ENCODE assay signal across 8 mouse cellular contexts in genomic region chr1:182517677-182518011, GRCm38 (mm10). TPM values are rescaled to one million over a fixed set of nuclear protein-coding genes. Genes with fewer than 3 reads are reported as not detected.
A peak's percentile ranks its signal among the peaks of the same experiment; 100 is the strongest.
DNase-seq lines count a peak whose midpoint lies in the region; ATAC-seq and TF ChIP-seq lines count a peak whose summit lies in the region.

No protein-coding gene starts in this region.

- no peaks in the 10 kb centered on the region for H3K27me3 ChIP-seq in heart, postnatal 0 days (ENCODE audit: control insufficient read depth, insufficient read depth, low read length)
- H3K27me3 ChIP-seq in MEL (ENCODE audit: control insufficient read depth in 1 of 2, insufficient read depth in 2 of 2, low read length in 2 of 2): no peaks in the 10 kb centered on the region
- peaks cover 13% of the 10 kb centered on the region for H3K27me3 ChIP-seq in hindbrain, embryonic 12.5 days
- peaks cover 40% of the 10 kb centered on the region for H3K27me3 ChIP-seq in midbrain, embryonic 12.5 days

- TF ChIP-seq EP300 in heart, postnatal 0 days (IDR thresholded peaks at IDR 0.05; ENCODE audit: low read depth): no peak
- TF ChIP-seq EP300 in MEL (IDR thresholded peaks at IDR 0.05; ENCODE audit: low read depth in 1 of 2, low read length in 2 of 2): no peak

- peak overlapping the region; percentile 90 for H3K27ac ChIP-seq in heart, postnatal 0 days (ENCODE audit: low read depth)
- 0 out of 2 replicates have a peak overlapping the region, but pooled peaks have one; percentile 5 for H3K27ac ChIP-seq in MEL (ENCODE audit: control insufficient read depth, low read depth, low read length)
- no peak overlapping the region for H3K27ac ChIP-seq in hindbrain, embryonic 12.5 days
- peak overlapping the region; percentile 86; the same call in 1 of the 2 replicates for H3K27ac ChIP-seq in midbrain, embryonic 12.5 days (replicated peaks)

- no peak for TF ChIP-seq RAD21 in MEL (IDR thresholded peaks at IDR 0.05; ENCODE audit: low read depth, low read length)

- no peak for DNase-seq in heart, postnatal 0 days (ENCODE audit: low spot score)
- DNase-seq in heart, postnatal 10 days: no peak
- no peak for DNase-seq in MEL (ENCODE audit: low read depth, low spot score)
- DNase-seq in cerebellum, postnatal 4 days (ENCODE audit: low spot score in 2 of 2): no peak
- no peak for DNase-seq in cerebellum, adult 11-12 months
- DNase-seq in lung, postnatal 36 days: no peak

- peak overlapping the region; percentile 93 for H3K9ac ChIP-seq in heart, postnatal 0 days (replicated peaks; ENCODE audit: low read depth, low read length)
- H3K9ac ChIP-seq in MEL (ENCODE audit: control insufficient read depth, low read depth, low read length, poor library complexity, severe bottlenecking): peak overlapping the region; percentile 86
- H3K9ac ChIP-seq in hindbrain, embryonic 12.5 days: peak overlapping the region; percentile 87
- H3K9ac ChIP-seq in midbrain, embryonic 12.5 days (replicated peaks): peak overlapping the region; percentile 92

- no peak for TF ChIP-seq CTCF in heart, postnatal 0 days (IDR thresholded peaks at IDR 0.05; ENCODE audit: low read depth)
- no peak for TF ChIP-seq CTCF in MEL (IDR thresholded peaks at IDR 0.05 in 2 of 3, conservative IDR thresholded peaks at IDR 0.05 in 1 of 3; ENCODE audit: control insufficient read depth in 1 of 3, insufficient read depth in 1 of 3, low read depth in 2 of 3, low read length in 3 of 3, poor library complexity in 1 of 3, severe bottlenecking in 1 of 3)

- peak overlapping the region; percentile 85 for H3K4me3 ChIP-seq in heart, postnatal 0 days (ENCODE audit: low read depth, low read length)
- H3K4me3 ChIP-seq in MEL (ENCODE audit: control insufficient read depth in 1 of 2, insufficient read depth in 1 of 2, low read depth in 2 of 2, low read length in 2 of 2): peak overlapping the region; percentile 78 to 95
- H3K4me3 ChIP-seq in hindbrain, embryonic 12.5 days: peak overlapping the region; percentile 85
- H3K4me3 ChIP-seq in midbrain, embryonic 12.5 days: peak overlapping the region; percentile 83

- peaks cover 54% of the 10 kb centered on the region for H3K4me1 ChIP-seq in heart, postnatal 0 days (ENCODE audit: control insufficient read depth, insufficient read depth)
- H3K4me1 ChIP-seq in MEL (ENCODE audit: control insufficient read depth in 1 of 2, insufficient read depth in 2 of 2, low read length in 2 of 2): peaks cover 26 to 75% of the 10 kb centered on the region in 2 experiments
- H3K4me1 ChIP-seq in hindbrain, embryonic 12.5 days: peaks cover 26% of the 10 kb centered on the region
- peaks cover 18% of the 10 kb centered on the region for H3K4me1 ChIP-seq in midbrain, embryonic 12.5 days

- intact Hi-C loops in heart, postnatal 10 days (cut with DNase I): loop anchor here (1.0 kb wide), 3 partner anchors 17 to 27 kb away; no protein-coding TSS in a partner anchor

- no peak for TF ChIP-seq POLR2A in MEL (IDR thresholded peaks at IDR 0.05; ENCODE audit: control insufficient read depth in 1 of 2, insufficient read depth in 1 of 2, low read depth in 1 of 2, low read length in 2 of 2, poor library complexity in 1 of 2)

- 2% methylated on average over 10 of the region's 10 CpGs for WGBS in heart, postnatal 0 days
- WGBS in hindbrain, embryonic 12.5 days: 2% methylated on average over 10 of the region's 10 CpGs
- under 1% methylated on average over 10 of the region's 10 CpGs for WGBS in midbrain, embryonic 12.5 days

- H3K9me3 ChIP-seq in heart, postnatal 0 days (replicated peaks; ENCODE audit: control insufficient read depth, low read length): no peaks in the 10 kb centered on the region
- no peaks in the 10 kb centered on the region for H3K9me3 ChIP-seq in MEL (replicated peaks; ENCODE audit: insufficient read depth, low read length)
- no peaks in the 10 kb centered on the region for H3K9me3 ChIP-seq in hindbrain, embryonic 12.5 days (replicated peaks)
- no peaks in the 10 kb centered on the region for H3K9me3 ChIP-seq in midbrain, embryonic 12.5 days

- H3K79me2 ChIP-seq in MEL (ENCODE audit: control insufficient read depth, insufficient read depth, low read length, poor library complexity): peaks cover 7% of the 10 kb centered on the region; the same call in 1 of the 2 replicates

- peak; percentile 11; the same call in 1 of the 2 replicates for ATAC-seq in heart, postnatal 0 days (ENCODE audit: insufficient read depth, low read depth)
- peak; percentile 49 for ATAC-seq in hindbrain, embryonic 12.5 days (ENCODE audit: low FRiP score)
- no peak for ATAC-seq in midbrain, embryonic 12.5 days (ENCODE audit: low FRiP score, low read depth)

- 0 out of 2 replicates have a peak, but pooled peaks cover 4% of the 10 kb centered on the region for H3K36me3 ChIP-seq in heart, postnatal 0 days (replicated peaks; ENCODE audit: control insufficient read depth, insufficient read depth, low read length)
- peaks cover 0 to 48% of the 10 kb centered on the region in 2 experiments; a peak in 2 of 4 replicates for H3K36me3 ChIP-seq in MEL (ENCODE audit: control insufficient read depth in 1 of 2, insufficient read depth in 2 of 2, low read length in 2 of 2)
- no peaks in the 10 kb centered on the region for H3K36me3 ChIP-seq in hindbrain, embryonic 12.5 days
- peaks cover 6% of the 10 kb centered on the region; the same call in 1 of the 2 replicates for H3K36me3 ChIP-seq in midbrain, embryonic 12.5 days

- peak overlapping the region; percentile 89 for H3K4me2 ChIP-seq in heart, postnatal 0 days (ENCODE audit: low read depth, low read length)
- H3K4me2 ChIP-seq in hindbrain, embryonic 12.5 days (replicated peaks): peak overlapping the region; percentile 79
- peak overlapping the region; percentile 69 for H3K4me2 ChIP-seq in midbrain, embryonic 12.5 days (replicated peaks)

TF ChIP-seq in MEL, 35 proteins besides CTCF, POLR2A, EP300 and RAD21:
- no peak for TF ChIP-seq TAL1 (IDR thresholded peaks at IDR 0.05; ENCODE audit: low read length)
- 0 out of 2 replicates have a peak, but pooled peaks have one; percentile 10 for TF ChIP-seq MXI1 (IDR thresholded peaks at IDR 0.05; ENCODE audit: low read depth, low read length)
- 0 out of 2 replicates have a peak, but pooled peaks have one; percentile 11 for TF ChIP-seq SIN3A (IDR thresholded peaks at IDR 0.05; ENCODE audit: low read length)
- no peak for TF ChIP-seq SMC3 (IDR thresholded peaks at IDR 0.05; ENCODE audit: low read depth, low read length)
- TF ChIP-seq GATA1 (IDR thresholded peaks at IDR 0.05; ENCODE audit: low read depth, low read length): no peak

RNA-seq across cellular contexts. Expression of gene Capn2, which starts 0.2 kb away (rescaled TPM):
- 71.2 and 85.4 TPM in 2 replicates for total RNA-seq in heart, postnatal 0 days (2014; rRNA removed; ENCODE audit: low replicate concordance)
- 56.8 and 62.6 TPM in 2 replicates for polyA plus RNA-seq in heart, postnatal 0 days (2015; fragmentation: Nextera tagmentation; extraction: Ambion mirVana)
- 10 to 100 TPM; 87.8 to 91.2 TPM for total RNA-seq in heart, postnatal 10 days (2021)
- total RNA-seq in MEL (2012; rRNA removed): 10.6 and 13.6 TPM in 2 replicates
- polyA plus RNA-seq in MEL (2012; ENCODE audit: insufficient read depth in 1 of 2, insufficient read length in 2 of 2, low read depth in 1 of 2, low replicate concordance in 2 of 2, missing spikeins in 1 of 2): 10 to 100 TPM in 1 of 2 experiments, not detected in 1; 19.3 TPM
- polyA plus RNA-seq in hindbrain, embryonic 12.5 days (2016; fragmentation: Nextera tagmentation; extraction: Ambion mirVana): 136 and 138 TPM in 2 replicates
- polyA plus RNA-seq in midbrain, embryonic 12.5 days (2016; fragmentation: Nextera tagmentation; extraction: Ambion mirVana): 104 and 111 TPM in 2 replicates

RNA-seq across cellular contexts. Expression of gene Capn8, which starts 47.2 kb away (rescaled TPM):
- total RNA-seq in heart, postnatal 0 days (2014; rRNA removed; ENCODE audit: low replicate concordance): not detected in 2 replicates
- polyA plus RNA-seq in heart, postnatal 0 days (2015; fragmentation: Nextera tagmentation; extraction: Ambion mirVana): not detected in 2 replicates
- not detected for total RNA-seq in heart, postnatal 10 days (2021)
- total RNA-seq in MEL (2012; rRNA removed): not detected in 2 replicates
- not detected for polyA plus RNA-seq in MEL (2012; ENCODE audit: insufficient read depth in 1 of 2, insufficient read length in 2 of 2, low read depth in 1 of 2, low replicate concordance in 2 of 2, missing spikeins in 1 of 2)
- not detected in 2 replicates for polyA plus RNA-seq in hindbrain, embryonic 12.5 days (2016; fragmentation: Nextera tagmentation; extraction: Ambion mirVana)
- 0.06 and 0.16 TPM in 2 replicates for polyA plus RNA-seq in midbrain, embryonic 12.5 days (2016; fragmentation: Nextera tagmentation; extraction: Ambion mirVana)
